Mouse (Mus musculus) limb, embryonic 11.5 days (tissue): ENCODE measurements around the gene Fbln1. TPM values are rescaled to one million over a fixed set of nuclear protein-coding genes. Genes with fewer than 3 reads are reported as not detected.

Experiments used
- ATAC-seq: fragments of 200-750 bp; cut with Nextera tagmentation; 2 replicates; pipeline ENCODE4 v1.8.0; 2017; ENCODE audit warnings: low read depth; ENCODE audit not compliant: insufficient number of reproducible peaks, low FRiP score, low TSS enrichment
- DNase-seq: peaks from one replicate; pipeline ENCODE4 v3.0.0-alpha.2; 2015; ENCODE audit warnings: low spot score
- H3K27ac ChIP-seq: fragments of 300-500 bp; sonication (generic); replicated peaks from 2 replicates; pipeline ENCODE4 v1.5.1; 2014; ENCODE audit warnings: low read depth, mild to moderate bottlenecking, low read length
- H3K27me3 ChIP-seq: fragments of 300-500 bp; sonication (generic); 2 replicates; pipeline ENCODE4 v1.6.1; 2014; ENCODE audit warnings: mild to moderate bottlenecking, low read length, mixed read lengths; ENCODE audit not compliant: control insufficient read depth, insufficient read depth
- H3K36me3 ChIP-seq: fragments of 300-500 bp; sonication (generic); 2 replicates; pipeline ENCODE4 v1.6.1; 2014; ENCODE audit warnings: mild to moderate bottlenecking, low read length, moderate library complexity, mixed read lengths; ENCODE audit not compliant: control insufficient read depth, insufficient read depth
- H3K4me1 ChIP-seq: fragments of 300-500 bp; sonication (generic); 2 replicates; pipeline ENCODE4 v1.6.1; 2014; ENCODE audit warnings: low read length, mixed read lengths; ENCODE audit not compliant: control insufficient read depth, insufficient read depth
- H3K4me2 ChIP-seq: fragments of 300-500 bp; sonication (generic); 2 replicates; pipeline ENCODE4 v1.6.1; 2014; ENCODE audit warnings: low read depth, mild to moderate bottlenecking, moderate library complexity; ENCODE audit not compliant: severe bottlenecking
- H3K4me3 ChIP-seq: fragments of 300-500 bp; sonication (generic); 2 replicates; pipeline ENCODE4 v1.5.1; 2014; ENCODE audit warnings: low read depth, low read length
- H3K9ac ChIP-seq: fragments of 300-500 bp; sonication (generic); 2 replicates; pipeline ENCODE4 v1.6.1; 2014; ENCODE audit warnings: mild to moderate bottlenecking, low read length
- H3K9me3 ChIP-seq: fragments of 300-500 bp; sonication (generic); 2 replicates; pipeline ENCODE4 v1.6.1; 2016; ENCODE audit warnings: low read length; ENCODE audit not compliant: control insufficient read depth
- WGBS: fragments of 180-500 bp; shearing (Covaris S2); extraction: QIAGEN DNeasy Blood & Tissue Kit; methylation state at CpG from one replicate; pipeline ENCODE4 v1.1.7; 2014; 5-methylcytosine and 5-hydroxymethylcytosine counted together
- polyA plus RNA-seq: library from polyadenylated mRNA; unstranded; fragments of >200 nt; fragmentation: Nextera tagmentation; extraction: Ambion mirVana; gene quantifications from 2 replicates; pipeline ENCODE4 v1.2.1, GENCODE M21; 2014

Gene Fbln1
- polyA plus RNA-seq, 1 experiment from 2014 or later = 273 TPM

GRCm38 (mm10) chr15:85246936-85247335 is 41.2 kb downstream of the Fbln1 start:
- H3K4me3 ChIP-seq = no peak overlapping the region
- WGBS = 60% methylated on average over 6 of the region's 6 CpGs
- no peak for DNase-seq
- no peaks in the 10 kb centered on the region for H3K27me3 ChIP-seq
- no peak overlapping the region for H3K27ac ChIP-seq
- H3K36me3 ChIP-seq = peaks cover 40% of the 10 kb centered on the region
- H3K4me1 ChIP-seq = no peaks in the 10 kb centered on the region
- H3K4me2 ChIP-seq = no peak overlapping the region
- ATAC-seq = no peak
- no peaks in the 10 kb centered on the region for H3K9me3 ChIP-seq
- no peak overlapping the region for H3K9ac ChIP-seq

- H3K4me1 ChIP-seq = no peaks in the 10 kb centered on the region
- H3K36me3 ChIP-seq = peaks cover 32% of the 10 kb centered on the region
- 84% methylated on average over 5 of the region's 5 CpGs for WGBS
- no peaks in the 10 kb centered on the region for H3K27me3 ChIP-seq
- H3K9ac ChIP-seq = no peak overlapping the region
- H3K4me2 ChIP-seq = no peak overlapping the region
- no peaks in the 10 kb centered on the region for H3K9me3 ChIP-seq
- DNase-seq (no peak), ATAC-seq (no peak)
- no peak overlapping the region for H3K27ac ChIP-seq
- no peak overlapping the region for H3K4me3 ChIP-seq
Observed at GRCm38 (mm10) chr15:85248311-85248710, 42.6 kb downstream of the Fbln1 start.

GRCm38 (mm10) chr15:85249252-85249651 is 43.5 kb downstream of the Fbln1 start:
- Histone ChIP-seq H3K27ac (no peak overlapping the region), H3K4me2 (no peak overlapping the region), H3K9ac (no peak overlapping the region), H3K4me1 (no peaks in the 10 kb centered on the region), H3K4me3 (no peak overlapping the region), H3K27me3 (no peaks in the 10 kb centered on the region), H3K36me3 (peaks cover 28% of the 10 kb centered on the region), H3K9me3 (no peaks in the 10 kb centered on the region)
- ATAC-seq = no peak
- 64% methylated on average over 5 of the region's 5 CpGs for WGBS
- DNase-seq = peak; percentile 40

- Histone ChIP-seq H3K36me3 (peaks cover 26% of the 10 kb centered on the region), H3K4me3 (no peak overlapping the region), H3K4me1 (no peaks in the 10 kb centered on the region), H3K9ac (no peak overlapping the region), H3K27ac (no peak overlapping the region), H3K9me3 (no peaks in the 10 kb centered on the region), H3K4me2 (no peak overlapping the region), H3K27me3 (no peaks in the 10 kb centered on the region)
- WGBS = 83% methylated on average over 2 of the region's 2 CpGs
- DNase-seq (no peak), ATAC-seq (no peak)
Observed at GRCm38 (mm10) chr15:85250436-85250835, 44.7 kb downstream of the Fbln1 start.

GRCm38 (mm10) chr15:85252476-85252875 is 46.7 kb downstream of the Fbln1 start:
- Histone ChIP-seq H3K36me3 (peaks cover 19% of the 10 kb centered on the region), H3K4me2 (no peak overlapping the region), H3K27me3 (no peaks in the 10 kb centered on the region), H3K4me1 (no peaks in the 10 kb centered on the region), H3K4me3 (no peak overlapping the region), H3K27ac (no peak overlapping the region), H3K9ac (no peak overlapping the region), H3K9me3 (no peaks in the 10 kb centered on the region)
- ATAC-seq = no peak
- DNase-seq = no peak
- WGBS = 96% methylated on average over 6 of the region's 6 CpGs

- Histone ChIP-seq H3K27me3 (no peaks in the 10 kb centered on the region), H3K4me3 (no peak overlapping the region), H3K9ac (no peak overlapping the region), H3K27ac (no peak overlapping the region), H3K36me3 (peaks cover 10% of the 10 kb centered on the region), H3K4me1 (no peaks in the 10 kb centered on the region), H3K9me3 (0 out of 2 replicates have a peak, but pooled peaks cover 2% of the 10 kb centered on the region), H3K4me2 (no peak overlapping the region)
- DNase-seq = peak; percentile 72
- 0 out of 2 replicates have a peak, but pooled peaks have one; percentile 54 for ATAC-seq
- WGBS = 68% methylated on average over 6 of the region's 6 CpGs
Observed at GRCm38 (mm10) chr15:85257775-85258429, 52.2 kb downstream of the Fbln1 start.

- ATAC-seq = no peak
- no peak overlapping the region for H3K27ac ChIP-seq
- 0 out of 2 replicates have a peak, but pooled peaks cover 2% of the 10 kb centered on the region for H3K9me3 ChIP-seq
- DNase-seq = no peak
- H3K4me3 ChIP-seq = no peak overlapping the region
- no peaks in the 10 kb centered on the region for H3K27me3 ChIP-seq
- H3K9ac ChIP-seq = no peak overlapping the region
- H3K36me3 ChIP-seq = peaks cover 13% of the 10 kb centered on the region
- 89% methylated on average over 5 of the region's 5 CpGs for WGBS
- no peak overlapping the region for H3K4me2 ChIP-seq
- no peaks in the 10 kb centered on the region for H3K4me1 ChIP-seq
Observed at GRCm38 (mm10) chr15:85262805-85263204, 57.1 kb downstream of the Fbln1 start.

GRCm38 (mm10) chr15:85266729-85267434 is 61.1 kb downstream of the Fbln1 start:
- Histone ChIP-seq H3K36me3 (peaks cover 11% of the 10 kb centered on the region), H3K27me3 (no peaks in the 10 kb centered on the region)

More at GRCm38 (mm10) chr15:85266729-85267434, 61.1 kb downstream of the Fbln1 start:
- Histone ChIP-seq H3K4me3 (no peak overlapping the region), H3K9ac (no peak overlapping the region), H3K27ac (no peak overlapping the region), H3K9me3 (no peaks in the 10 kb centered on the region), H3K4me2 (no peak overlapping the region), H3K4me1 (no peaks in the 10 kb centered on the region)
- ATAC-seq (no peak), DNase-seq (peak; percentile 93)
- WGBS = 43% methylated on average over 14 of the region's 14 CpGs
